Mouse (Mus musculus) CH12.LX (cell line): ENCODE measurements at regions not wholly inside any gene's neighbourhood (a gene's known extent, or its start where the extent isn't known, plus 50 kb on each side); places are given as distances from the start of the nearest gene placed in this dataset.

ENCODE experiments used
- DNase-seq: peaks from one replicate; pipeline ENCODE4 v3.0.0-alpha.2; 2013; ENCODE audit errors: extremely low read depth
- H3K27ac ChIP-seq: 2 replicates; pipeline ENCODE4 v1.5.1; 2012; ENCODE audit warnings: low read depth, mild to moderate bottlenecking, control low read depth, moderate library complexity; ENCODE audit not compliant: insufficient read depth
- H3K27me3 ChIP-seq: replicated peaks from 2 replicates; pipeline ENCODE3; 2012; ENCODE audit warnings: inconsistent platforms
- H3K36me3 ChIP-seq, 2 experiments: replicated peaks in 1 of 2; 2 replicates each; pipeline versions ENCODE3 to v1.6.1; 2012; ENCODE audit warnings: inconsistent platforms in 1 of 2, low read length in 1 of 2, mild to moderate bottlenecking in 1 of 2, mixed read lengths in 1 of 2, moderate library complexity in 1 of 2; ENCODE audit not compliant: control insufficient read depth in 1 of 2, insufficient read depth in 1 of 2
- H3K4me1 ChIP-seq, 2 experiments: 2 replicates each; pipeline ENCODE4 v1.6.1; 2012; ENCODE audit warnings: inconsistent platforms in 1 of 2, moderate library complexity in 1 of 2; ENCODE audit not compliant: insufficient read depth in 2 of 2, control insufficient read depth in 1 of 2
- H3K4me2 ChIP-seq: 2 replicates; pipeline ENCODE4 v1.6.1; 2012; ENCODE audit warnings: low read depth, mild to moderate bottlenecking, control low read depth; ENCODE audit not compliant: poor library complexity, insufficient read depth, severe bottlenecking
- H3K4me3 ChIP-seq, 3 experiments: fragments of 150-350 bp in 1 of 3; sonication (generic) in 1 of 3; replicated peaks in 1 of 3; 2 replicates each; pipeline versions ENCODE3 to v1.5.1; 2011 to 2012; ENCODE audit warnings: low read depth in 2 of 3, low read length in 2 of 3, mild to moderate bottlenecking in 2 of 3, moderate library complexity in 2 of 3, control low read depth in 1 of 3, improper control_type of control experiment in 1 of 3, inconsistent platforms in 1 of 3, mixed read lengths in 1 of 3; ENCODE audit not compliant: poor library complexity in 1 of 3
- H3K79me2 ChIP-seq: replicated peaks from 2 replicates; pipeline ENCODE4 v1.6.1; 2012; ENCODE audit warnings: mild to moderate bottlenecking, moderate library complexity; ENCODE audit not compliant: control insufficient read depth, poor library complexity, insufficient read depth, severe bottlenecking; ENCODE audit errors: extremely low read depth
- H3K9ac ChIP-seq: 2 replicates; pipeline ENCODE4 v1.6.1; 2012; ENCODE audit warnings: low read depth, mild to moderate bottlenecking, control low read depth, moderate library complexity; ENCODE audit not compliant: insufficient read depth
- H3K9me3 ChIP-seq: replicated peaks from 2 replicates; pipeline ENCODE3; 2012; ENCODE audit warnings: low read length, inconsistent platforms, mixed read lengths
- BHLHE40 ChIP-seq: IDR thresholded peaks from 2 replicates; pipeline ENCODE4 v1.6.1; 2011; ENCODE audit warnings: mild to moderate bottlenecking, low read depth, low read length, improper control_type of control experiment
- CHD1 ChIP-seq: IDR thresholded peaks from 2 replicates; pipeline ENCODE4 v1.6.1; 2012; ENCODE audit warnings: low read depth, low read length, improper control_type of control experiment, inconsistent platforms
- CTCF ChIP-seq, 2 experiments: IDR thresholded peaks in 1 of 2; conservative IDR thresholded peaks in 1 of 2; 2 replicates each; pipeline ENCODE4 v1.5.1; 2011 to 2012; ENCODE audit warnings: low read depth in 2 of 2, low read length in 2 of 2, improper control_type of control experiment in 1 of 2, inconsistent platforms in 1 of 2, mild to moderate bottlenecking in 1 of 2, moderate library complexity in 1 of 2
- E2F4 ChIP-seq: IDR thresholded peaks from 2 replicates; pipeline ENCODE4 v1.6.1; 2011; ENCODE audit warnings: low read depth, low read length, improper control_type of control experiment; ENCODE audit not compliant: insufficient replicate concordance
- EP300 ChIP-seq: IDR thresholded peaks from 2 replicates; pipeline ENCODE4 v1.6.1; 2011; ENCODE audit warnings: low read length, improper control_type of control experiment
- ETS1 ChIP-seq: conservative IDR thresholded peaks from 2 replicates; pipeline ENCODE4 v1.6.1; 2012; ENCODE audit warnings: low read depth, mild to moderate bottlenecking, inconsistent platforms, low read length, improper control_type of control experiment, moderate library complexity
- HCFC1 ChIP-seq: IDR thresholded peaks from 2 replicates; pipeline ENCODE4 v1.6.1; 2012; ENCODE audit warnings: low read depth, mild to moderate bottlenecking, inconsistent platforms, low read length, improper control_type of control experiment
- IRF4 ChIP-seq: IDR thresholded peaks from 2 replicates; pipeline ENCODE4 v1.6.1; 2014; ENCODE audit warnings: low read depth, mild to moderate bottlenecking, inconsistent platforms, low read length, improper control_type of control experiment
- JUN ChIP-seq: IDR thresholded peaks from 2 replicates; pipeline ENCODE4 v1.6.1; 2011; ENCODE audit warnings: low read depth, mild to moderate bottlenecking, low read length, improper control_type of control experiment, moderate library complexity; ENCODE audit not compliant: insufficient read depth
- MAFK ChIP-seq: IDR thresholded peaks from 2 replicates; pipeline ENCODE4 v1.6.1; 2011; ENCODE audit warnings: low read length, improper control_type of control experiment; ENCODE audit not compliant: insufficient replicate concordance
- MAZ ChIP-seq: IDR thresholded peaks from 2 replicates; pipeline ENCODE4 v1.6.1; 2012; ENCODE audit warnings: low read depth, mild to moderate bottlenecking, inconsistent platforms, low read length, improper control_type of control experiment, moderate library complexity
- MEF2A ChIP-seq: IDR thresholded peaks from 2 replicates; pipeline ENCODE4 v1.6.1; 2014; ENCODE audit warnings: low read depth, mild to moderate bottlenecking, inconsistent platforms, low read length, improper control_type of control experiment, borderline replicate concordance
- MYC ChIP-seq: IDR thresholded peaks from 2 replicates; pipeline ENCODE4 v1.6.1; 2011; ENCODE audit warnings: low read depth, mild to moderate bottlenecking, improper control_type of control experiment, low read length
- PAX5 ChIP-seq: IDR thresholded peaks from 2 replicates; pipeline ENCODE4 v1.6.1; 2012; ENCODE audit warnings: low read length, inconsistent platforms, mixed read lengths
- POLR2AphosphoS2 ChIP-seq: IDR thresholded peaks from 2 replicates; pipeline ENCODE4 v1.6.1; 2011; ENCODE audit warnings: low read depth, low read length, improper control_type of control experiment
- RCOR1 ChIP-seq: conservative IDR thresholded peaks from 2 replicates; pipeline ENCODE4 v1.6.1; 2012; ENCODE audit warnings: low read depth, mild to moderate bottlenecking, inconsistent platforms, low read length, improper control_type of control experiment
- SMC3 ChIP-seq: IDR thresholded peaks from 2 replicates; pipeline ENCODE4 v1.6.1; 2011; ENCODE audit warnings: low read depth, low read length, improper control_type of control experiment
- TBP ChIP-seq: conservative IDR thresholded peaks from 2 replicates; pipeline ENCODE4 v1.6.1; 2011; ENCODE audit warnings: low read depth, low read length, improper control_type of control experiment
- TCF12 ChIP-seq: IDR thresholded peaks from 2 replicates; pipeline ENCODE4 v1.6.1; 2014; ENCODE audit warnings: low read depth, mild to moderate bottlenecking, inconsistent platforms, low read length, improper control_type of control experiment
- USF1 ChIP-seq: IDR thresholded peaks from 2 replicates; pipeline ENCODE4 v1.6.1; 2014; ENCODE audit warnings: low read depth, mild to moderate bottlenecking, inconsistent platforms, low read length, improper control_type of control experiment
- ZKSCAN1 ChIP-seq: IDR thresholded peaks from 2 replicates; pipeline ENCODE4 v1.6.1; 2012; ENCODE audit warnings: low read depth, inconsistent platforms, low read length, improper control_type of control experiment, borderline replicate concordance
- dilution Hi-C: fragments of 300-500 bp; cut with MboI; formaldehyde crosslinking; loops from 2 replicates; pipeline ENCODE4 v1.14.3; 2020; ENCODE audit warnings: low sequenced_read_pairs; ENCODE audit not compliant: extremely low pct_unique_long_range_greater_than_20kb, extremely low pct_ligation_motif_present
- in situ Hi-C: fragments of 300-500 bp; cut with MboI; formaldehyde crosslinking; loops from 3 replicates; pipeline ENCODE4 v1.14.3; 2019; ENCODE audit warnings: low sequenced_read_pairs, low pct_ligation_motif_present, low pct_unique_long_range_greater_than_20kb, mixed read lengths

- H3K4me2 ChIP-seq, result no peak overlapping the region
- H3K36me3 ChIP-seq, result no peaks in the 10 kb centered on the region
- no peak overlapping the region for H3K27ac ChIP-seq
- no peaks in the 10 kb centered on the region for H3K27me3 ChIP-seq
- H3K9ac ChIP-seq, result no peak overlapping the region
- H3K4me1 ChIP-seq, result peaks cover 0 to 38% of the 10 kb centered on the region in 2 experiments; a peak in 2 of 4 replicates
- no peaks in the 10 kb centered on the region for H3K79me2 ChIP-seq
- no peak for DNase-seq
- no peak for TF ChIP-seq TBP
- no peak for TF ChIP-seq EP300
- TF ChIP-seq PAX5, result no peak
- TF ChIP-seq CTCF (conservative IDR thresholded peaks at IDR 0.05 in 1 of 2, IDR thresholded peaks at IDR 0.05 in 1 of 2; ENCODE audit: low read depth in 2 of 2, low read length in 2 of 2), result no peak
- no peak for TF ChIP-seq ETS1
- no peak for TF ChIP-seq RCOR1
- TF ChIP-seq IRF4, result no peak
- TF ChIP-seq MYC, result no peak
- TF ChIP-seq BHLHE40, result no peak
- TF ChIP-seq ZKSCAN1, result no peak
- no peak for TF ChIP-seq HCFC1
- no peak for TF ChIP-seq MEF2A
- TF ChIP-seq CHD1, result no peak
- TF ChIP-seq JUN, result no peak
- no peak for TF ChIP-seq SMC3
- in situ Hi-C loops, result no loop called here
- no peaks in the 10 kb centered on the region for H3K9me3 ChIP-seq
- dilution Hi-C loops, result no loop called here
- no peak overlapping the region for H3K4me3 ChIP-seq
Observed at GRCm38 (mm10) chr7:40829526-40829925, 68.6 kb upstream of the Vstm2b start.

GRCm38 (mm10) chr7:40831583-40831982 lies 66.5 kb upstream of the Vstm2b start:
- DNase-seq, result no peak
- Histone ChIP-seq H3K79me2 (no peaks in the 10 kb centered on the region), H3K9ac (no peak overlapping the region), H3K9me3 (no peaks in the 10 kb centered on the region), H3K4me2 (no peak overlapping the region), H3K36me3 (no peaks in the 10 kb centered on the region), H3K4me1 (peaks cover 0 to 38% of the 10 kb centered on the region in 2 experiments; a peak in 2 of 4 replicates), H3K27me3 (no peaks in the 10 kb centered on the region), H3K4me3 (no peak overlapping the region)
- dilution Hi-C loops, result no loop called here
- TF ChIP-seq POLR2AphosphoS2 (no peak), E2F4 (no peak), TCF12 (no peak), MAFK (no peak), MYC (no peak), MAZ (no peak), ZKSCAN1 (no peak), USF1 (no peak), MEF2A (no peak)
- TF ChIP-seq, all 38 proteins: peak for 0
- in situ Hi-C loops, result no loop called here
- no peak overlapping the region for H3K27ac ChIP-seq
